Mouse (Mus musculus) testis, adult 2 months (tissue): ENCODE results near the gene Kcnmb3.

Source experiments
- CTCF ChIP-seq: fragments of 200-500 bp; IDR thresholded peaks from 2 replicates; pipeline ENCODE4 v1.5.1; 2012; ENCODE audit warnings: low read depth, mild to moderate bottlenecking, inconsistent platforms, low read length, moderate library complexity; ENCODE audit not compliant: control insufficient read depth, insufficient read depth, insufficient replicate concordance
- POLR2A ChIP-seq: fragments of 200-500 bp; IDR thresholded peaks from 2 replicates; pipeline ENCODE4 v1.6.1; 2012; ENCODE audit warnings: low read depth, mild to moderate bottlenecking, inconsistent platforms, low read length, moderate library complexity; ENCODE audit not compliant: control insufficient read depth

DNA sequence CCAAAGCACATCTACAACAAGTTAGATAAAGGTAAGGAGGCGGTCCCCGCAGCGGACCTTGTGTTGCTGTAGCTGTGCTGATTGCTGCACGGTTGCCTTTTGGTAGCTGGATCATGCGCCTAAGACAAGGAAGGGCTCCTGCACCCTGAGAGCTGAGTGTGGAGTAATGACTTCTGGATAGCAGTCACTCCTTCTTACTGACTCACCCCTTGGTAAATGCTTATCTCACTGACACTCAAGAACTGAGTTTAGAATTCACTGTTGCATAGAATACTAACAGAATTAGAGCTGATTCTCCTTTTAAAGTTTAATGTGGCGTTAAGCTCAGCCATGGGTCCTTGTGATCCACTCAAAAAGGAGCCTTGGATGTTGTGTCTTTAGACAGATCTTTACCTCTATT is 54.7 kb downstream of the Kcnmb3 start:
- TF ChIP-seq CTCF, result no peak
- TF ChIP-seq POLR2A, result no peak
